Mouse (Mus musculus): Measurements from ENCODE around the gene Zfp36l2.

Zfp36l2 gene

GRCm38 (mm10) chr17:84175196-84175595, 12.6 kb downstream of the Zfp36l2 start:
- DNase-seq: no peak

GRCm38 (mm10) chr17:84167377-84167776, 20.4 kb downstream of the Zfp36l2 start:
- DNase-seq: no peak

DNA sequence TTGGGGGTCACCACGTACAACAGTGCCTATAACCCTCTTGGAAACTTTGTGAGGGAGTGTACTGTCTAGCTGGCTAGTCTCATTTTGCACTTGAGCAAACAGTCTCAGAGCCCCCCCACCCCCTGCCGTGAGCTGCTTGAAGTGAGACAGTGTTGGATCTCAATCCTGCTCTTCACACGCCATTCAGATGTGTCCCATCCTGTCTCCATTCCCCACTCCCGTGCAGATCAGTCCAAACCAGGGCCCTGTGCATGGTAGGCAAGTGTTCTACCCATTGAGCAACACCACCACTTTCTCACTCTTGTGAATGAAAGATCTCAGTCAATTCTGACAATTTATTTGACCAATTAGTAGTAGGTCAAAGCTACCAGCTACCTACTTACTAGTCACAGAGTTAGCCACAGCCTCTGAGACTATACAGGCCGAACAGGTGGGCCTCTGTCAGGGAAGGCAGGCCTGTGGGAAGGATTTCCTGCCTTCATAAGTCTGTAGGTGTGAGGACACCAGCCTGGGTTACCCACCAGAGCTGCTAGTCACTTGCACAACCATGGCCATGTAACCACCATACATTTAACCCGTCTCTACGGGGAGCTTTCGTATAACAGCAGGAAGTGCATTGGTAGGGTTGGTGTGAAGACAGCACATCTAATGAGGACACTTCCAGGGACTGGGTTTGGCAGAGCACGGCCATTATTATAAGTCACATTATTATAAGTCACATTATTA, 21.4 kb downstream of the Zfp36l2 start:
- DNase-seq: no peak

GRCm38 (mm10) chr17:84165735-84166134, 22.0 kb downstream of the Zfp36l2 start:
- no peak for DNase-seq

GRCm38 (mm10) chr17:84164146-84164545, 23.6 kb downstream of the Zfp36l2 start:
- no peak for DNase-seq

GRCm38 (mm10) chr17:84163066-84163785, 24.5 kb downstream of the Zfp36l2 start:
- no peak for DNase-seq

DNA sequence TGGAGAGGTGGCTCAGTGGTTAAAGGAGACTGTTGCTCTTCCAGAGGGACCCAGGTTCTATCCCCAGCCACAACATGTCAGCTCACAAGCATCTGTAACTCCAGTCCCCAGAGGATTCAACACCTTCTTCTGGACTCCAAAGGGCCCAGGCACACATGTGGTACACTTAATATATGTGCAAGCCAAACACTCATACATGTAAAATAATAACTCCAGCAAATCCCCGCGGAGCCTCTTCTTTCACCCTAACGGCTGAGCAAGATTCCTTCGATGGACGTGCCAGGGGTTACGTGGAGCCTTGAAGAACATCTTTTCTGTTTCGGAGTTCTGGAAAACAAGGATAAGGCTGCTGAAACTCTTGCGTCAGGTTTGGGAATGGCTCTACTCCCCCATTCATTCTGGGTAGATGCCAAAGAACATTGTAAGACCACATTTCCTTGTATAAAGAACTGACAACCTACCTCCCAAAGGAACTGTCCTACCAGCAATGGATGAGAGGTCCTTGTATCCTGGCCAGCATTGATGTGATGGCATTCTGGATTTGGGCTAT, 25.5 kb downstream of the Zfp36l2 start:
- no peak for DNase-seq

DNA sequence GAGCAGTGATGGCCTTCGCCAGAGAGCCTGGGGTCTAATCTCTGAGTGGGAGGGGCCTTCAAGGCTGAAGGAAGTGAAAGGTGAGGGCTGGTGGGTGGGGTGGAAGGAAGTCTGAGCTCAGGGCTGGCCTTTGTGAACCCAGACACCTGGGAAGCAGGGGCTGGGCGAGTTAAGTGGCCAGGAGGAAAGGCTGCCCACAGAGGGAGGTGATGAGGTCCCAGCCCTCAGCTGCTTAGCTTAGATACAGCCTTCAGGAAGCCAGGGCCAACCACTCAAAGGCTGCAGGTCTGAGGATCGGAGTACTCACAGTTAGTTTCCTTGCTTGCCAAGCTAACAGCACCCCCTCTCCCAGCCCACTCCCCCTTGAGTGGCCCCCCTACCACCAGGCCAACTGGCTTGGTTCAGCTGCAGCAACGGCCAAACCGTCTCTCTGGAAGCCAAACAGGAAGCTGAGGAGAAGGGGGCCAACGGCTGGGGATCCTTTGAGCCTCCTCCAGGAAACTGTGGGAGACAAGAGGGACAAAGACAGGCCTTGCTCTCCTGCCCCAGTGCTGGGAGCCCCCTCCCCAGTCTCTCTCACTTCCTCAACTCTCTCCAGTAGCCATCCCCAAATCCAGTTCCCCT, 26.4 kb downstream of the Zfp36l2 start:
- peak; percentile 51 for DNase-seq

GRCm38 (mm10) chr17:84158891-84159290, 28.9 kb downstream of the Zfp36l2 start:
- peak; percentile 42 for DNase-seq

DNA sequence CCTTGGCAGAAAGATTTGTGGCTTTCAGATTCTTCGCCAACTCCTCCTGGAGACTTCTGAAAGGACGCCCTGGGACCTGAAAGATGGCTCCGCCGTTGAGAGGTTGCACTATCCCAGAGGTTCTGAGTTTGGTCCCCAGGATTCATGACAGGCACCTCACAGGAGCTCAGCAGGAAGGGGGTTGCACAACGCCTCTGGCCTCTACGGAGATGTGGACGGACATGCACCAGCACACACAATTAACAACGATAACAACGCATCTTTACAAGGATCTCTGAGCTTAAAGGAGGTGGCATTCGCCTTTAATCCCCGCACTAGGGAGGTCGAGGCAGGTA, 29.3 kb downstream of the Zfp36l2 start:
- no peak for DNase-seq

DNA sequence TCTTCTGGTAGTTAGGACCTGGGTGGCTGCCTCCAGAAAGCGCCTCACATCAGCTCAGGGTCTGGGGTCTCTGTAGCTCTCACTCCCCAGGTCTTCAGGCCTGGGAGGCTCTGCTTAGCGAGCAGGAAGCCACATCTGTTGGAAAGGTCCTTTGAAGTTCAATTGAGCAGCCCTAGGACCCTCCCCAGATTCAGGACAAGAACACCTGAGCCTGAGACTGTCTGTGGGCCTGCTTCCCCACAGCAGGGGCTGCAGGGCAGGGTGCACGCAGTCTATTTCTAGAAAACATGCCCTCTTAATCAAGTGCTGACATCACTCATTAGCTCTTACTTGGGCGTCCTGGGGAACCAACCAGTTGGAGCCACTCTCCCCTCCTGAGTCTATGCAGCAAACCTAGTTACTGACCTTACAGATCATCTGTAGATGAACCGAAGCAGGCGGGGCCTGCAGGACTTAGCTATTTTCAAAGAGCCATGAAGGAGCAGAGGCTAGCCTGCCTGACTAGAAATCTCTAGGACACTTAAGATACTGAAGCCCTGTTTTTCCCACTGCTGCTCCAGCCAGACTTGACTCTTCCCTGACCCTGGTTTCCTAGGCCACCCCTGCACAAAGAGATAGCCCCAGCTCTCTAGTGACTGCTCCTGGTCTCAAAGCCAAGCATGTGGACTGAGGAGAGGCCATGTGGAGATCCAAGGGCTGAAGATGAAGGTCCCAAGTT, 29.8 kb downstream of the Zfp36l2 start:
- no peak for DNase-seq

DNA sequence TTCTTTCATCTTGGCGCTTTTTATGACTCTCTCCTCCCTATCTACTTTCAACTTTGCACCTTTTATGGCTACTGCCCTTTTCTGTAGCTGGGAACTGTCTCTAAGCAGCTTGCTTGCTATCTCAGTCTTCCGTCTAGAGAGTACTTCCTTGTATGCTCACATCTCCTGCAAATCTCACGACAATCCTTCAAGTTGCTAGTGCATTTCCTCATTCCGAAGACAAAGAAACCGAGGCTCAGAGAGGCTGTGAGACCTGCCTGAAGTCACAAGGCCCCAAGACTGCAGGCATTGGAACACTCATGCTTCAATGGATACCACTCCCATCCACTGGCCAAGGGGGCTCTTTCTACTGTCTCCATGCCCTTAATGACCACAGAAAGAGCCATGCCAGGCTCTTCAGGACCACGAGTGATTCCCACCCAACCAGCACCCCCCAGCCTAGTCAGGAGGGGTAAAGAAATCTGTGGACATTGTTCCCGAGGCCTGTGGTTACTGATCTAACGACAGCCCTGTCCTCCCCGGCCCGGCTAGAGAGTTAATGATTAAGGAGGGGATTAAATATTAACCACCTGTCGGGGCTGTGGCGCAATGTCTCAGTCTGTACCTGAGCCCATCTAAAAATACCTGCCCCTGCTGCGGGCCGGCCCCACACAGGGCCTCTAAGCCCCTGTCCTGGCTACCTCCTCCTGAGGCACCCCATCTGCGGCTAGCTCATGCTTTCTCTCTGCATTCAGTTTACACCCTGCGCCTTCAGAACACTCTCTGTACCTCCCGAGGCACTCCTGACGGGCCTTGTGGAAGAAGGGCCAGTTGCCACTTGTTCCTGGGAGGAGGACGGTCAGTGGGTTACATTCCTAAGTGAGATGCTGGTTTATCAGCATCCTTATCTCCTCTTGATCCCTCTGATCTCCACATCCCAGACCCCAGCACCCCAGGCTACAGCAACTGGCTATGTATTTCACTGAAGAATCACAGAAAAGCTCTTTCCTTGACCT, 30.7 kb downstream of the Zfp36l2 start:
- DNase-seq: peak; percentile 40

DNA sequence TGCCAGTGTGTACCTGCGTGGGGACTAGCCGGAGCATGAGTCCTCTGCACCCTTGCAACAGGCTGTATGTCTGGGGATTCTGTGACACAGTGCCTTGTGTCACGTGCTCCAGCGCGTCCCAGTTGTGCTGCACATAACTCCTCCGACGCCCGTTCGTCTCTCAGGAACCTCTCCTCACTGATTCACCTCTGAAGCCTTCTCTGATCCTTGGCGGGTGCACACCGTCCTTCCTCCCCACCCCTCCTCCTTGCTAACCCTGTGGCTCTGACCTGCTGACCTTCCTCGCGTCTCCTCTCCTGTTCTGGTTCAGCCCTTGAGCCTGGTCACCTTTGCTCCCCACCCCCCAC, 31.5 kb downstream of the Zfp36l2 start:
- no peak for DNase-seq

DNA sequence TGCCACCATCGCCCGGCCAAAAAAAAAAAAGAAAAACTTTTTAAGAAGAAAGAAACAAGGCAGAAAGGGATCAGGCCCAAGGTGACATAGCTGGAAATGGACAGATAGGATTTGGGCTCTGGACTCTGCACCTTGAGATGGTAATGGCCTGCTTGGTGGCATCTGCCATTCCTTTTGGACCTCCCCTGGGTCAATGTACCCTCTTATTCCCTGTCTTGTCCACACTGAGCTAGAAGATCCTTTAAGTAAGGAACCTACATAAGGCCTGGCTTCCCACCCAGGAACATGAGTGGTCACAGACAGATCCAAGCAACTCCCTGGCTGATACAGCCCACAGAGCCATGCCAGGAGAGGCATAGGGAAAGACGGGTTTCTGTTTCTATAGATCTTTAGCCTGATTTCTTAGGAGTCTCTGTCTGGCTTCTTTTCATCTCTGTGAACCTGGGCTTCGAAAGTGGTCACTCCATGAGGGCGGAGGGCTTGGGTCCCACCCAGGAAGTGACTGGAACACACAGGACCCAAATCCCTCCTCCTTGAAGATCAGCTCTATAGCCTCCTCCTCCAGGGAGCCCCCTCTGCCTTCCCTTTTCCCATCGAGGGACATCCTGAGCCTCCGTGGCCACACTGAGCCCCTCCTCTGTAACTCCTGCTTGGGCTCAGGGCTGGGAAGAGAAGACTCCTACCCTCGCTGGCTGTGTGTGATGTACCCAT, 32.1 kb downstream of the Zfp36l2 start:
- DNase-seq: no peak

DNA sequence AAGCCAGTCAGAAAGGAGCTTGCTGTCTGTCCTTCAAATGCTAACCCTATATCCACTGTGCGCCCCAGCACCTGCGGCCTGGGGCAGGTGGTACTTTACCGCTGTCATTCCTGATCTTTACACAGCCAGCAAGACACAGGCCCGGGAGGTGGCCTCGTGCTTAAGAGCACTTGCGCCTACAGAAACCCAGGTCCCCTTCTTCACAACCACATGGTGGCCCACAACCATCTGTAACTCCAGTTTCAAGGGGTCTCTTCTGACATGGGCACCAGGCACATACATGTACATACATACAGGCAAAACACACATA, 32.8 kb downstream of the Zfp36l2 start:
- DNase-seq: no peak

- no peak for DNase-seq
These were observed 33.3 kb downstream of the Zfp36l2 start for GRCm38 (mm10) chr17:84154302-84155028.

DNA sequence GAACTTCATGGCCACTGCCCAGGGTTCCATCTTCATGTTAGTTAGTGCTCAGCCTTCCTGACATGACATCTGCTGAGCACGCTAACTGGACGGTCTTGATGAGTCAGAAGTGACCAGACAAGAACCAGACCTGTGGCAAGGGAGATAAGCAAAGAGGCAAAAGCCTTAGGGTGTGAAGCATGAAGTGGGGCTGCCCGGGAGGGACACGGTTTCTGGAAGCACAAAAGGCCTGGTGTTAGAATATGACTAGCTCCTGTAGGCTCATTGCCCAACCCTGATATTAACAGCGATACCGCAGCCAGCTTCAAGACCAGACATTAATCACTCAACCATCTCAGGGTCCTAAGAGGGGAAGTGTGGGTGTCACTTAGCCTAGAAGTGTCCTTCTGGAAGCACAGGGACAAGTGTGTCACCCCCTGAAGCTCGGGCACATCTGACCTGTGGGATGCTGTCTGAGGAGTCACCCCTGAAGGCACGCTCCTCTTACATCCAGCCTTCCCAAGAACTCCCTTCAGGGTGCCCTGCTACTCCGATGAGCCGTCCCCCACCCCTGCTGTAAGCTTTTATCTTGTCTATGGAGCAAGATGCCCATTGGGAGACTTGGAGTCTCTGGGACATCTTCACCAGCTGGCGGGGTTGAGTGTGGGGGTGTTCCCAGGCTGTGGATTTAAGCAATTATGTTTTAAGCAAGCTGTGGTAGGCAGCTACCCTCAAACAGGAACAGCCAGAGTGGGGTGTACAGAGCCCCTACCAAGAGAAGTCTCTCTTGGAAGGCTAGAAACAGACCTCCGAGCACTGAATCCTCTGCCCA, 34.6 kb downstream of the Zfp36l2 start:
- DNase-seq: no peak

- DNase-seq: no peak
These were observed 35.4 kb downstream of the Zfp36l2 start for GRCm38 (mm10) chr17:84152206-84152975.

DNA sequence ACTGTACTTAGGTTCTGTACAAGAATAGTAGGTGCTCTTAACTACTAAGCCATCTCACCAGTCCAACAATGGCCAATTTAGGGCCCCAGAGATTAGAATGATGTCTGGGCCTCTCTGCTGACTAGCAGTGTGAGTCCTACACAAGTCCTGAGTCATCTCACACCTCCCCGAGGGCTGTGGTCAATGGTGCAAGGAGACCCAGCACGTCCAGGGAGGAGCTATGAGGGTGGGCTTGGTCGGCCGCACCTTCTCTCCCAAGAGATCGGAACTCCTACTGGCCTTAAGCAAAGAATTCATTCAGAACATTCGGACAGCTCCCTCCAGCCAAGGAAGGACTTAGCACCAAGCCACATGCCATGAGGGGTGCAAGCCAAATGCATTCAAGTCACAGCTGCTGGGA, 36.4 kb downstream of the Zfp36l2 start:
- DNase-seq: no peak

Data from retina, postnatal 1 day (tissue).